Mouse (Mus musculus) layer of hippocampus, postnatal 10 days (tissue): ENCODE data around the gene Fes. TPM values are rescaled to one million over a fixed set of nuclear protein-coding genes. Genes with fewer than 3 reads are reported as not detected.
A peak's percentile ranks its signal among the peaks of the same experiment; 100 is the strongest.

Experiments
- DNase-seq, 2 experiments: peaks; one replicate each; pipeline ENCODE4 v3.0.0; 2021; ENCODE audit warnings: low spot score in 2 of 2
- long read RNA-seq: library from polyadenylated mRNA; stranded (forward); transcript quantifications from one replicate; pipeline ENCODE4 v2.0.0, GENCODE M21; 2023
- total RNA-seq, 2 experiments: library from RNA; stranded (reverse); gene quantifications; 2 replicates each; pipeline ENCODE4 v1.2.3; 2021

Fes gene
- 10 to 100 TPM in 1 of 2 experiments, 1 to 10 TPM in 1; 5.2 to 10.6 TPM for total RNA-seq
- long read RNA-seq, partial matches to known transcripts: 2 of 6 reads
- long read RNA-seq, other reads (novel, unspliced or antisense): 4 of 6 reads

GRCm38 (mm10) chr7:80387633-80388543, at the start of gene Fes:
Fes (minus strand) TSS chr7:80387946.
- DNase-seq: no peak

GRCm38 (mm10) chr7:80436571-80436970, 48.8 kb upstream of the Fes start:
- no peak for DNase-seq

- DNase-seq: no peak
Measured at GRCm38 (mm10) chr7:80435594-80435993, 47.8 kb upstream of the Fes start.

- DNase-seq: no peak
Measured at GRCm38 (mm10) chr7:80429661-80430060, 41.9 kb upstream of the Fes start.

GRCm38 (mm10) chr7:80427730-80428129, 40.0 kb upstream of the Fes start:
- no peak for DNase-seq

- no peak for DNase-seq
Measured at GRCm38 (mm10) chr7:80426363-80426762, 38.6 kb upstream of the Fes start.

- no peak for DNase-seq
Measured at GRCm38 (mm10) chr7:80424722-80425121, 37.0 kb upstream of the Fes start.

- DNase-seq: peak in 1 of 2 experiments; percentile 51
Measured at GRCm38 (mm10) chr7:80422759-80423480, 35.2 kb upstream of the Fes start.

- no peak for DNase-seq
Measured at GRCm38 (mm10) chr7:80421576-80421975, 33.8 kb upstream of the Fes start.

- DNase-seq: no peak
Measured at GRCm38 (mm10) chr7:80420586-80420985, 32.8 kb upstream of the Fes start.

GRCm38 (mm10) chr7:80419278-80419677, 31.5 kb upstream of the Fes start:
- DNase-seq: no peak

GRCm38 (mm10) chr7:80418036-80418435, 30.3 kb upstream of the Fes start:
- no peak for DNase-seq

GRCm38 (mm10) chr7:80417601-80418000, 29.9 kb upstream of the Fes start:
- DNase-seq: no peak

- DNase-seq: no peak
Measured at GRCm38 (mm10) chr7:80416969-80417368, 29.2 kb upstream of the Fes start.

- no peak for DNase-seq
Measured at GRCm38 (mm10) chr7:80414303-80414855, 26.6 kb upstream of the Fes start.

GRCm38 (mm10) chr7:80413512-80414302, 26.0 kb upstream of the Fes start:
- no peak for DNase-seq

- DNase-seq: no peak
Measured at GRCm38 (mm10) chr7:80412781-80413180, 25.0 kb upstream of the Fes start.

- no peak for DNase-seq
Measured at GRCm38 (mm10) chr7:80412279-80412678, 24.5 kb upstream of the Fes start.

GRCm38 (mm10) chr7:80410380-80410779, 22.6 kb upstream of the Fes start:
- DNase-seq: no peak

GRCm38 (mm10) chr7:80407712-80408111, 20.0 kb upstream of the Fes start:
- DNase-seq: no peak

GRCm38 (mm10) chr7:80406186-80406585, 18.4 kb upstream of the Fes start:
- no peak for DNase-seq
